Mouse (Mus musculus) MEL (cell line): Measurements from ENCODE around the gene Dhx40. TPM values are rescaled to one million over a fixed set of nuclear protein-coding genes. Genes with fewer than 3 reads are reported as not detected.

Experiments
- DNase-seq: peaks from one replicate; pipeline ENCODE4 v3.0.0; 2011; ENCODE audit warnings: low read depth, low spot score
- H3K27ac ChIP-seq: 2 replicates; pipeline ENCODE4 v1.5.1; 2012; ENCODE audit warnings: low read depth, mild to moderate bottlenecking, control low read depth, low read length, moderate library complexity; ENCODE audit not compliant: control insufficient read depth
- H3K27me3 ChIP-seq, 2 experiments: fragments of 150-350 bp in 1 of 2; sonication (generic) in 1 of 2; 2 replicates each; pipeline ENCODE4 v1.6.1; 2012; ENCODE audit warnings: low read length in 2 of 2, mild to moderate bottlenecking in 2 of 2, improper control_type of control experiment in 1 of 2, moderate library complexity in 1 of 2; ENCODE audit not compliant: insufficient read depth in 2 of 2, control insufficient read depth in 1 of 2
- H3K36me3 ChIP-seq, 2 experiments: 2 replicates each; pipeline ENCODE4 v1.6.1; 2012 to 2014; ENCODE audit warnings: low read length in 2 of 2, improper control_type of control experiment in 1 of 2, inconsistent platforms in 1 of 2, mild to moderate bottlenecking in 1 of 2; ENCODE audit not compliant: insufficient read depth in 2 of 2, control insufficient read depth in 1 of 2
- H3K4me1 ChIP-seq, 2 experiments: fragments of 150-350 bp in 1 of 2; sonication (generic) in 1 of 2; 2 replicates each; pipeline ENCODE4 v1.6.1; 2012; ENCODE audit warnings: low read length in 2 of 2, improper control_type of control experiment in 1 of 2, mild to moderate bottlenecking in 1 of 2; ENCODE audit not compliant: insufficient read depth in 2 of 2, control insufficient read depth in 1 of 2
- H3K4me3 ChIP-seq, 2 experiments: fragments of 150-350 bp in 1 of 2; sonication (generic) in 1 of 2; 2 replicates each; pipeline ENCODE4 v1.5.1; 2012; ENCODE audit warnings: low read depth in 2 of 2, low read length in 2 of 2, mild to moderate bottlenecking in 2 of 2, moderate library complexity in 2 of 2, control low read depth in 1 of 2, improper control_type of control experiment in 1 of 2; ENCODE audit not compliant: control insufficient read depth in 1 of 2, insufficient read depth in 1 of 2
- H3K79me2 ChIP-seq: 2 replicates; pipeline ENCODE4 v1.6.1; 2012; ENCODE audit warnings: mild to moderate bottlenecking, low read length, moderate library complexity; ENCODE audit not compliant: control insufficient read depth, poor library complexity, insufficient read depth
- H3K9ac ChIP-seq: 2 replicates; pipeline ENCODE4 v1.6.1; 2012; ENCODE audit warnings: low read depth, mild to moderate bottlenecking, control low read depth, low read length, moderate library complexity; ENCODE audit not compliant: control insufficient read depth, poor library complexity, severe bottlenecking
- H3K9me3 ChIP-seq: fragments of 150-350 bp; sonication (generic); replicated peaks from 2 replicates; pipeline ENCODE4 v1.6.1; 2012; ENCODE audit warnings: mild to moderate bottlenecking, low read length, improper control_type of control experiment, moderate library complexity; ENCODE audit not compliant: insufficient read depth
- BHLHE40 ChIP-seq: IDR thresholded peaks from 2 replicates; pipeline ENCODE4 v1.6.1; 2012; ENCODE audit warnings: low read depth, mild to moderate bottlenecking, inconsistent platforms, low read length, improper control_type of control experiment, borderline replicate concordance
- CTCF ChIP-seq, 3 experiments: IDR thresholded peaks in 2 of 3; conservative IDR thresholded peaks in 1 of 3; 2 replicates each; pipeline ENCODE4 v1.5.1; 2011 to 2012; ENCODE audit warnings: low read length in 3 of 3, low read depth in 2 of 3, mild to moderate bottlenecking in 2 of 3, improper control_type of control experiment in 1 of 3, inconsistent platforms in 1 of 3, mixed read lengths in 1 of 3, moderate library complexity in 1 of 3; ENCODE audit not compliant: control insufficient read depth in 1 of 3, insufficient read depth in 1 of 3, poor library complexity in 1 of 3, severe bottlenecking in 1 of 3
- ELF1 ChIP-seq: IDR thresholded peaks from 2 replicates; pipeline ENCODE4 v1.6.1; 2014; ENCODE audit warnings: low read depth, mild to moderate bottlenecking, inconsistent platforms, low read length, improper control_type of control experiment, moderate library complexity
- EP300 ChIP-seq, 2 experiments: IDR thresholded peaks; 2 replicates each; pipeline ENCODE4 v1.6.1; 2011; ENCODE audit warnings: improper control_type of control experiment in 2 of 2, low read length in 2 of 2, low read depth in 1 of 2, mild to moderate bottlenecking in 1 of 2
- GABPA ChIP-seq: IDR thresholded peaks from 2 replicates; pipeline ENCODE4 v1.6.1; 2012; ENCODE audit warnings: low read depth, mild to moderate bottlenecking, inconsistent platforms, low read length, improper control_type of control experiment, moderate library complexity
- KAT2A ChIP-seq: conservative IDR thresholded peaks from 2 replicates; pipeline ENCODE4 v1.6.1; 2012; ENCODE audit warnings: low read depth, low read length, improper control_type of control experiment, inconsistent platforms
- MAFK ChIP-seq: IDR thresholded peaks from 2 replicates; pipeline ENCODE4 v1.6.1; 2011; ENCODE audit warnings: low read depth, mild to moderate bottlenecking, low read length, improper control_type of control experiment, borderline replicate concordance
- MEF2A ChIP-seq: IDR thresholded peaks from 2 replicates; pipeline ENCODE4 v1.6.1; 2014; ENCODE audit warnings: low read depth, mild to moderate bottlenecking, inconsistent platforms, low read length, improper control_type of control experiment; ENCODE audit not compliant: poor library complexity, insufficient replicate concordance, severe bottlenecking; ENCODE audit errors: extremely low read depth
- MXI1 ChIP-seq: IDR thresholded peaks from 2 replicates; pipeline ENCODE4 v1.6.1; 2011; ENCODE audit warnings: mild to moderate bottlenecking, low read depth, low read length, improper control_type of control experiment
- NELFE ChIP-seq: IDR thresholded peaks from 2 replicates; pipeline ENCODE4 v1.6.1; 2011; ENCODE audit warnings: low read depth, low read length, improper control_type of control experiment
- NRF1 ChIP-seq: IDR thresholded peaks from 2 replicates; pipeline ENCODE4 v1.6.1; 2014; ENCODE audit warnings: low read depth, mild to moderate bottlenecking, inconsistent platforms, low read length, improper control_type of control experiment, moderate library complexity; ENCODE audit not compliant: poor library complexity, insufficient read depth, severe bottlenecking
- POLR2A ChIP-seq, 2 experiments: IDR thresholded peaks; 2 replicates each; pipeline ENCODE4 v1.6.1; 2011 to 2012; ENCODE audit warnings: low read length in 2 of 2, mild to moderate bottlenecking in 2 of 2, control low read depth in 1 of 2, improper control_type of control experiment in 1 of 2, low read depth in 1 of 2, moderate library complexity in 1 of 2; ENCODE audit not compliant: control insufficient read depth in 1 of 2, insufficient read depth in 1 of 2, poor library complexity in 1 of 2
- POLR2AphosphoS5 ChIP-seq: IDR thresholded peaks from 2 replicates; pipeline ENCODE4 v1.6.1; 2012; ENCODE audit warnings: low read depth, borderline replicate concordance, mild to moderate bottlenecking, inconsistent platforms, low read length, moderate library complexity, mixed read lengths
- RAD21 ChIP-seq: IDR thresholded peaks from 2 replicates; pipeline ENCODE4 v1.6.1; 2011; ENCODE audit warnings: mild to moderate bottlenecking, low read depth, low read length, improper control_type of control experiment
- RCOR1 ChIP-seq: IDR thresholded peaks from 2 replicates; pipeline ENCODE4 v1.6.1; 2012; ENCODE audit warnings: low read depth, mild to moderate bottlenecking, inconsistent platforms, low read length, improper control_type of control experiment
- SIN3A ChIP-seq: IDR thresholded peaks from 2 replicates; pipeline ENCODE4 v1.6.1; 2012; ENCODE audit warnings: low read length, improper control_type of control experiment, inconsistent platforms
- TAL1 ChIP-seq: IDR thresholded peaks from 2 replicates; pipeline ENCODE4 v1.6.1; 2012; ENCODE audit warnings: mild to moderate bottlenecking, inconsistent platforms, low read length, moderate library complexity, mixed read lengths
- UBTF ChIP-seq: IDR thresholded peaks from 2 replicates; pipeline ENCODE4 v1.6.1; 2012; ENCODE audit warnings: low read depth, mild to moderate bottlenecking, inconsistent platforms, low read length, improper control_type of control experiment, moderate library complexity, borderline replicate concordance; ENCODE audit not compliant: insufficient read depth
- ZC3H11A ChIP-seq: IDR thresholded peaks from 2 replicates; pipeline ENCODE4 v1.6.1; 2012; ENCODE audit warnings: low read depth, mild to moderate bottlenecking, inconsistent platforms, low read length, improper control_type of control experiment
- ZNF384 ChIP-seq: IDR thresholded peaks from 2 replicates; pipeline ENCODE4 v1.6.1; 2012; ENCODE audit warnings: low read depth, mild to moderate bottlenecking, inconsistent platforms, low read length, improper control_type of control experiment
- polyA plus RNA-seq, 2 experiments: library from polyadenylated mRNA; stranded (reverse) in 1 of 2; unstranded in 1 of 2; fragments of >175 nt in 1 of 2; fragments of >200 nt in 1 of 2; gene quantifications; 2 replicates each; pipeline versions ENCODE4 v1.2.1 to v1.2.4; 2012; ENCODE audit warnings: low replicate concordance in 2 of 2, low read depth in 1 of 2; ENCODE audit not compliant: insufficient read length in 2 of 2, insufficient read depth in 1 of 2, missing spikeins in 1 of 2
- total RNA-seq: library from RNA; depleted of rRNA; stranded (reverse); fragments of 300-350 nt; gene quantifications from 2 replicates; pipeline ENCODE4 v1.2.3, GENCODE M21; 2012

Gene Dhx40
- total and polyA plus RNA-seq, 3 experiments: 10.1 to 16.1 TPM; not detected in 1

DNA sequence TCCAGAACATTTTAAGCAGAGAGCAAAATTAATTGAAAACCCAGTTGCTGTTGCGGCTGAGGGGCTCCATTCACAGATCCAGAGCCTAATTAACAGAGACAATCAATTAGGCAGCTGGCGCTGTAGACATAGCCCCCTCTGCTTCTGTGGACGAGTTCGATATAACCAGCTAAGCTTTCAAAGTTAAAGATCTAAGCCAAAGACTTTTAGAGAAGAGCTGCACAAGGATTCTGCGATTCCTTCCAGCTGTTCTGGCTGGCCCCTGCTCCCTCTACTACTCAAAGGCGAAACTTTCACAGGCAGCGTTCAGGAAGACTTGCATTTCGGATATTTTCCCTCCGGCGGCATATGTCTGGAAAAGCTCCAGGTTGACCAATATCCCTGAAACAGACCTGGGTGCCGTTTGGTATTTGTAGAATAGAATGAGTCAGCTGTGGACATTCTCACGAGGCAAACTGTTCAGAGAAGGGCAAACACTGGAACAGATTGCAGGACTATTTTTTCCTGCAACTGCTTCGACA, 45.0 kb upstream of the Dhx40 start:
- Histone ChIP-seq H3K36me3 (no peaks in the 10 kb centered on the region), H3K27ac (no peak overlapping the region)

DNA sequence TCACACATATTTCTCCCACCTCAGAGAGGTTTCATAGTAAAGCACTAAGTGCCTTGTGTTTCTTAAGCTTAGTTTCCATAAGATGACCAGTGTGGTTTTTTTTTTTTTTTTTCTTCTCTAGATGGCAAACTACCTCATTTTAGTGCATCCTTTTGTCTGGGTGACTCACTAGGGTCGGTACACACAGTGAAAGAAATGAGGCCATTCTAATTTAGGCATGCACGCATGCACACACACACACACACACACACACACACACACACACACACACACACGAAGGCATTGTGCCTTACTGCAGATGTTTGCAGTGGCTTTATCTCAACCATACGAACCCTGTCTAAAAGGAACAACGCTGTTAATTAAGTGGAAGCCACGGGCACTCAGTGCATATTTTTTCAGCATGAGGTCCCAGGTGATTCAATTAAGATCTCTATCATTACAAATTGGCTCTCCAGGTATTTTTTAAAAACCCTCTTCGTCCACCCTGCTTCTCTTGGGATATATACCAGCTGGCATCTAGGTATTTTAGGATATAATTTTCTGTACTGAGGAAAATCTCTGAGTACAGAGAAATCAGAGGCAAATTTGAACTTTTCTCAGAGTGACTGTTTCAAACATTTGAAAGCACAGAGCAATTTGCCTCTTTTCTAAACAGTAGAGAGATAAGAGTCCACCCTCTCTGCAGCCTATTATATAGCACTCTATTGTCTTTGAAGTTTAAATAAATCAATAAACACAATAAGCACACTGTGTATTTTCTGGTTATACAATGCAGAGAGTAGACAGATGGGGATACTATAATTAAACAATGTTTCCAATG, 44.4 kb upstream of the Dhx40 start:
- no peaks in the 10 kb centered on the region for H3K36me3 ChIP-seq
- peaks cover 3 to 7% of the 10 kb centered on the region in 2 experiments for H3K27me3 ChIP-seq
- no peak for TF ChIP-seq RAD21
- TF ChIP-seq NELFE: no peak
- DNase-seq: no peak
- no peak overlapping the region for H3K9ac ChIP-seq
- H3K79me2 ChIP-seq: no peaks in the 10 kb centered on the region
- no peaks in the 10 kb centered on the region for H3K4me1 ChIP-seq
- H3K9me3 ChIP-seq: no peaks in the 10 kb centered on the region
- no peak overlapping the region for H3K4me3 ChIP-seq
- no peak overlapping the region for H3K27ac ChIP-seq

More for the DNA sequence above, 45.0 kb upstream of the Dhx40 start:
- no peak overlapping the region for H3K9ac ChIP-seq
- H3K9me3 ChIP-seq: no peaks in the 10 kb centered on the region
- TF ChIP-seq UBTF: no peak
- TF ChIP-seq GABPA: no peak
- TF ChIP-seq TAL1: no peak
- no peak for TF ChIP-seq POLR2A (IDR thresholded peaks at IDR 0.05; ENCODE audit: control insufficient read depth in 1 of 2, insufficient read depth in 1 of 2, low read depth in 1 of 2, low read length in 2 of 2, poor library complexity in 1 of 2)
- no peak for TF ChIP-seq MEF2A
- TF ChIP-seq NRF1: no peak
- TF ChIP-seq POLR2AphosphoS5: no peak
- TF ChIP-seq RCOR1: no peak
- TF ChIP-seq MAFK: no peak
- TF ChIP-seq ZNF384: no peak
- TF ChIP-seq EP300 (IDR thresholded peaks at IDR 0.05; ENCODE audit: low read depth in 1 of 2, low read length in 2 of 2): no peak
- TF ChIP-seq CTCF (IDR thresholded peaks at IDR 0.05 in 2 of 3, conservative IDR thresholded peaks at IDR 0.05 in 1 of 3; ENCODE audit: control insufficient read depth in 1 of 3, insufficient read depth in 1 of 3, low read depth in 2 of 3, low read length in 3 of 3, poor library complexity in 1 of 3, severe bottlenecking in 1 of 3): no peak
- TF ChIP-seq ELF1: no peak
- TF ChIP-seq KAT2A: no peak
- TF ChIP-seq MXI1: no peak
- no peak for TF ChIP-seq BHLHE40
- TF ChIP-seq ZC3H11A: no peak
- TF ChIP-seq SIN3A: no peak
- no peak for DNase-seq
- H3K79me2 ChIP-seq: no peaks in the 10 kb centered on the region
- no peaks in the 10 kb centered on the region for H3K4me1 ChIP-seq
- H3K4me3 ChIP-seq: no peak overlapping the region
- peaks cover 3 to 7% of the 10 kb centered on the region in 2 experiments for H3K27me3 ChIP-seq
